Mouse (Mus musculus): Measurements from ENCODE around the gene Tut7.

Gene Tut7

DNA sequence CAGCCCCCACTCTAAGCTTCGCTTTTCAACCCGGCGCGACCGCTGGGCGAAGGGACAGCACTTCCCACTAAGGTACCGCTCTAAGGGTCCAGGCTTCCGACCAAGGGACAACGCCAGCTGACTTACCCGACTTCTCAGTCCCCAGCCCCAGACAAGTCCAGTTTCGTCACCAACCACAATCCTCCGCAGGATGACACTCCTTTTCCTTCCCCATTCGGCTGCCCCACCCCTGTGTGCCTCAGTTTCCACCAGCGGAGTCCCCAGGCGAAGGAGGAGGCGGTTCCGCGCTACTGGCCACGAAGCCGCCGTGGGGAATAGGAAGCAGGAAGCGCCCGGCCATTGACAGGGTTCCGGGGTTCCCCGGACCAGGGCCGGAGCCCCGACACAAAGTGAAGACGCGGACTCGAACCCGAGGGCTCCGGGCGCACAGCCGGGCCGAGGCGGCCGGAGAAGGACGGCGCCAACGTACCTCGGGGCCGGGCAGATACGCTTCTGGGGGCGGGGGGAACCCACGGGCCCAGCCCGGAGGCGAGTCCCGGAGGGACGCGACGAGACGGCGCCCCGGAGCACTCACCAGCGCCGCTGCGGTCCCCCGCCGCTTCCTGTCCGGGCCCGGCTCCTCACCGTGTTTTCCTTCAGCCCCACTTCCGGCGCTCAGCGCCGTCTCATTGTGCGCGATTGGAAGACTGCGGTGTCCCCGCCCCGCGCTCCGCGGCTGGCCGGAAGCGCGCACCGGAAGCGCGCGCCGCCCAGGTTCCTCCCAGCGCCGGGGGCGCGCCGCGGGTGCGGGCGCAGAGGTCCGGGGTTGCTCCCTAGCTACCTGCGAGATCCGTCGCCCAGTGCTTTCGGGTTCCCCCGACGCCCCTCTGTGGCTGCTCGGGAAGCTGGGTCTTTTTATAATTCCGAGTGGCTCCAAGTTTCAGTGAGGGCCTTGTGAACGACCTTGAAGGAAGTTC lies at the start of gene Tut7:
TSS of gene Tut7 (minus strand) at position 641 of the 956 bp plus-strand sequence.
- in situ Hi-C loops (cut with MboI, MseI) = no loop called here

DNA sequence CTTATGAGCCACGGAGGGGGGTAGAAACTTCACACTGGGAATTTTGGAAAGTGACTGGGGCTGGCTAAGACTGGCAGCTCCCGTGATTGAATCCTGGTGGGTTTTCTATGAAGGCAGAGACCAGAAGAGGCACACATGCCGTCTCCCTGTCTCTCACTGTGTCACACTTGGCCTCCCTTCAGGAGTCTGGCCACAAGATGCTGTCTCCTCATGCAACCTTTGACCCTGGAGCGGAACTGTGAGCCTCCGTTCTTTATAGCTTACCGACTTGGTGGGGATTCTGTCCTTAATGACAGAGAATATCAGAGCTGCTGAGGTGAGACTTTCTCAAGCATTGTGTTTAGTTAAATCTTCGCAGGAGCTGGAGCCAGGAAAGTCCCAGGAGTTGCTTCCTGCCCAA lies 49.5 kb upstream of the Tut7 start:
- in situ Hi-C loops (cut with MboI, MseI) = no loop called here

DNA sequence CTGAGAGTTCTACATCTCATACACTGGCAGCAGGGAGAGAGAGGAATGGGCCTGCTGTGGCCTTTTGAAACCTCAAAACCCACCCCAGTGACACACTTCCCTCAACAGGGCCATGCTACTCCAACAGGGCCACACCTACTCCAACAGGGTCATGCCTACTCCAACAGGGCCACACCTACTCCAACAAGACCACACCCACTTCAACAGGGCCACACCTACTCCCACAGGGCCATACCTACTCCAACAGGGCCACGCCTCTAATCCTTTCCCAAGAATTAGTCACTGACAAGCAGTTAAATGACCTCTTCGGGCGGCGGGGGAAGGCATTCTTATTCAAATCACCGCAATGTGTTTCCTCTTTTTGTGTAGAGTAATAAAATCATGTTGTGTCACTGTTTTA lies 47.1 kb upstream of the Tut7 start:
- in situ Hi-C loops (cut with MboI, MseI) = no loop called here

DNA sequence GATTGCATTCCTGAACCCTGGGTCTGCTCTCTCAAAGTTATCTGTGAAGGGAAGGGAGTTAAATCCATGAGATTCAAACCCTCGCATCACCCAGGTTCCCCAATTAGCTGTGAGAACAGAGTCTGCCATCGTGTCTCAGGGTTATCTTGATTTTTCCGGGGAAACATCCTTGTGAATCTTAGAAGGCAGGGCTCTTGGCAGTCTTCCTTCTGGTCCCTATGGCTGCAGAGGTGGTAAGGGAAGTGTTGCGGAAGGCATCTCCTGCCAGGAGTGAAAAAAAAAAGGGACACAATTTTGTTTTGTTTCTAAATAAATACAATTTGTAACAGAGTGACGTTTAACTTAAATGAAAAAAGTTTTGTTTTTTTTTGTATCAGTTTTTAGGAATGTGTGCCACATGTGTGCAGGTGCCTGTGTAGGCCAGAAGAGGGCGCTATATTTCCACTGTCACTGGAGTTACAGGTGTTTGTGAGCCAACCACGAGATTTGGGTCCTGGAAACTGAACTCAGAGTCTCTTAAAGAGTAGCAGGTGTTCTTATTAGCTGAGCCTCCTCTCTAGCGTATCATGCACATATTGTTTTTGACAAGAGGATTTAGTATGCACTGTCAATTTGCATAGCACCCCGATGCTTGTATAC lies 45.2 kb upstream of the Tut7 start:
- in situ Hi-C loops (cut with MboI, MseI) = no loop called here

DNA sequence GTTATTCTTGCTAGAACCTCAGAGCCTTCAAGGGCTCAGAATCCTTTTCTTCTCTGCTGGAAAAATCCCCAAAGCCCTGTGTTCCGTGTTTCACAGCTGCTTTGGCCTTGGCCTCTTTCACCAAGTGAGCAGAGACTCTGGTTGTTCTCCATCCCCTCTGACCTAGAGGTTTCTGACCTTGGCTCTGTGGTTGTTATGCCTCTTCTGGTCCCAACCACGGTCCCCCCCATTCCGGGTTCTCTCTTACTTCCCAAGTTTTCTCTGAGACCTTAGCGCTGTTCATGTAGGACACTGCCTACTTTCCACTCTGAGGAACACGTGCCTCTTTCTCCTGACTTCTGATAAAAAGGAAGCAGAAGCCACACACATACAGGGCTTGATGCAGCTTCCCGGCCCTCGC lies 44.2 kb upstream of the Tut7 start:
- in situ Hi-C loops (cut with MboI, MseI) = no loop called here

DNA sequence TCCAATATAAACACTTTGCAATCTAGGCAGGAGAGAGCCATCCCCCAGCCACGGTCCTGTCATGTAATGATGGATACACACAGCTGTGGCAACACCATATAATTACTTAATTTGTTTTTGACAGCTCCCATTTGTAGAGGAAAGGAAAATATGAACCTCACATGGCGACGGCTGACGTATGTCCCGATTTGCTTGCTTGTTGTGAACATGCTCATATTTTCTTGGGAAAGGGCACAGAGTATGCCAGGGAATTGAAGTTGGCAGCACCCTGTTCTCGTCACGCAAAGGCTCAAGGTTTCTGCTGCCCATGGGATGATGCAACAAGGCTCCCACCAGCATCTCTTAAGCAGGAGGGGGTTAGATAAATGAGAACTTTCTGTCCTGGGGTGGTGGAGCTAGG lies 36.6 kb upstream of the Tut7 start:
- in situ Hi-C loops (cut with MboI, MseI) = no loop called here

DNA sequence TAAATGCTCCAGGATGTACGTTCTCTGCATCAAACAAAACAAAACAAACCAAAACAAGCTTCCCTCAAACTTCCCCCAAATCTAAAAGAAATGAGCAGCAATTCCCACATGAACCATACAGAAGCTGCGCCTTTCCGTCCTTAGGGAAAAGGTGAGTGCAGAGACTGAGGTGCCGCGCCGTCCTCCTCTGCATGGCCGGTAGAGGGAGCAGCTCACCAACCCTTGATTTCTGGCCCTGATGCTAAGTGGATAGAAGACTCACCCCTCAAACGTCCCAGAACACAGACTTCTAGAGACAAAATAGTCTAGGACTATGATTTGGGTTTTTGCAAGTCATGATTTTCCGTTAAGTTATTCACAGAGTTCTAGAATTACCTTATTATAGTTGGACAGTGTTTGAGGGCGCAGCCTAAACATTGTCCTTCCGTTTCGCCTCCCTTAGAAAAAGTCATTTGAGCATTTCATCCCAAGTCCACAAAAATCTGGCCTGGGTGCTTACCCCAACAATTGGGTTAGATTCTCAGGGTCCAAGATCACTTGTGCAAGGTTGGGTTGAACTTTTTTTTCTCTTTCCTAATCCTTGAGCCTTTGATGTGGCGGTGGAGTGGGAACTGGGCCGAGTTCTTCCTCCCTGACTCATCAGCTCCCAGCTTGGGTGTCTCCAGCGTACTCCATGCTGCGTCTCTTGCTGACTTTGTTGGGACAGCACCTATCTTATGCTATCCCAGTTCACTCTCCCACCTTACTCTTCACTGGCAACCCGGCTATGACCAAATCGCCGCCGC lies 33.5 kb upstream of the Tut7 start:
- in situ Hi-C loops (cut with MboI, MseI) = no loop called here

DNA sequence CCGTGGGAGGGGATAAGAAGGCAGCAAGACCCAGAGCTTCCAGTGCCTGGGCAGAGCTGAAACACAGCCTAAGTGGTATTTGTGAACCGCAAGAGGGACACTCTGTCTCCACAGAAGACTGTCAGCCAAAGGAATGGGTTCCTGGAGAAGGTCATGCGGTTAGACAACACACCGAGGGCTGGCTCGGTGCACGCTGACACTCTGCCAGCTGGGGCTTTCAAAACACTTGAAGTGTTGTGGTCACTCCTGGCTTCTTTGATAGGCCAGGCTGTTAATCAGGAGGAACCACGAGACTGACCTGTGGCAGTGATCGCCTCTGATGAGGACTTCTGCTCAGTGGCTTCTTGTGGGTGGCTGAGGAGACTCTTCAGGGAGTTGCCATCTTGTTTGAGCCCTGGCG lies 30.5 kb upstream of the Tut7 start:
- in situ Hi-C loops (cut with MboI, MseI) = no loop called here

DNA sequence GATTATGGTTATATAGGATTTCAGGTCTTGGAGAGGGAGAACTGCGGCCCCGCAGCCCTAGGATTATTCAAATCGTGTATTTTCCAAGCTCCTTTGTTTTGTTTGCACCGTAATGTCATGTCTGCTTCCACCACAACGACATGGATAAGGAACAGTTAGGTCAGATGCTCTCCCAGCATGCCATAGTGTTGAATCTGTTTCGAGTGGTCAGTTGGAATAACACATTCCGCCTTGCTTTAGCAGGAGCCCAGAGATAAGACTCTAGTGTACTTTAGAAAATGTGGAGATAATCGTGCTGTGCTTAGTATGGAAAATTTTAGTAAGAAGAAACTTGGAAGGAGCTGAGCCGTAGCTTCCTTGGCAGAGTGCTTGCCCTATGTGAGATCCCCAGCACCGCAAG lies 27.4 kb upstream of the Tut7 start:
- in situ Hi-C loops (cut with MboI, MseI) = no loop called here

DNA sequence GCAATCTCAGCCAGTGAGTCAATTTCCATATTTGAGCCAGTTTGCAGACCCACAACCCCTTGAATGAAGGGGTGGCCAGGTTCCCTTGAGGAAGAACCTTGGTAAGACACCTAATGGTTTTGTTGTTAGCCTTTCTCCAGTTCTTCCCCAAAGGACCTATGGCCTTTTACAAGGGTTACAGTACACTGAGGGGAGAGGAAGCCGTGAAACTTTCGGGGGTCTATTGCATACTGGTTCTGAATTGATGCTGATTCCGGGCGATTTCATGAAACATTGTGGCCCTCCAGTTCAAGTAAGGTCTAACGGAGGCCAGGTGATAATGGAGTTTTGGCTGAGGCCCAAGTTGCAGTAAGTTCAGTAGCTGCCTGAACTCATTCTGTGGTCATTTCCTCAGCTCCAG lies 21.7 kb upstream of the Tut7 start:
- in situ Hi-C loops (cut with MboI, MseI) = loop anchor here (5.0 kb wide), 1 partner anchor 628 kb away; no protein-coding TSS in a partner anchor

DNA sequence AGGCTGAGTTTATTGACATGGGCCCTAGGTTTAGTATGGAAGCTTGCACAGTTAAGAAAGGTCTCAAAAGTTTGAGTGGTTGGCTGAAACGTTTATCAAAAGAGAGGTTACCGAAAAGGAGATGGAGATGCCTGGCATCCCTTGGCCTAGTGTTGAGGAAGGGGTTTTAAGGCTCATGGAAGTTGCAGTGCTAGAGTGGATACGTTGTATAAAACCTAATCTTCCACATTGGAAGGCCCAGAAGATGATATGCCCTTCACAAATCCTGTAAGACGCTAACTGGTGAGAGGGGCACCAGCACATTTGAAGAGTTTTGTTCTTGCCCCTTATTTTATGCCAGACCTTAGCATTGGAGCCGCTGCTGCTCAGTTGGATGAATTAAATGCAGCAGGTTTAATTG lies 21.0 kb upstream of the Tut7 start:
- in situ Hi-C loops (cut with MboI, MseI) = loop anchor here (5.0 kb wide), 1 partner anchor 628 kb away; no protein-coding TSS in a partner anchor

DNA sequence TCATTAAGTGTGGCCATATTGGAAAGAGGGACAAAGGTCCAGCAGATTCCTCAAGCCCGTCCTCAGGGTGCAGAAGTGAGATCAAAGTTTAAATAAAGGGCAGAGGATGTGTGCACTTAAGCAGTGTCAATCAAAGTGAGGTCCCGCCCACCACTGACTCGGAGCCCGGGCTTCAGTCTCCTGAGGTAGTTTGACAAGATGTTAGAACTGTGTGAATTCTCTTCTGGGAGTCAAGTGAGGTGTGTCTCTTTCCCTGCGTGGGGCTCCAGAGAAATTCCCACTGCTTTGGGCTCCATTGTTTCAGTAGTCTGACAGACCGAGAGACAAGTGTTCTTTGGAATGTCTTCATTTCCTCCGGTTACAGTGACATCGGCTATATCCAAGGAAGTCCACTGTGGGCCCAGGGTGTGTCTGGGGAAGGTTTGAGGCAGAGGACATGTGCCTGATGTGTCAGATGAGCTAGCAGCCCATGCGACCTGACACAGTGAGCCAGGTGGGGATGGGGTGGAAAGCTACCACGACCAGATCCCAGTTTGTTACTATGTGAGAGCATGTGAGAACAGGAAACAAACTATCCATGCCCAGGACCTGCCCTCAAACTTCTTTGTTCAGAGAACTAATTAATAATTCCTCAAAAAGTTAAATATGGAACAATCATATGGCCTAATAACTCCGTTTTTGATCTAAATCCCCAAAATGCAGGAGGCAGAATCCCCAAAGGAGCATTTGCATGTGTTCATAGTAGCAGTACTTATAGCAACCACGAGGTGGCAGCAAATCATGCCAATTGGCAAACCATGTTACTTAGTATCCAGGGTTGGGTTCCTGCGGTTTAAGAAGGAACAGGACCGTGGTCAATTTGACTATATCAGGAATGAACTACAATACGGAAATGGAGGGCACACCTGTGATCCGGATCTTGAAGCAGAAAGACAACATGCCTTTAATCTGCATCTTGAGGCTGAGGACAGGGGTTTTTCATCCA lies 19.6 kb upstream of the Tut7 start:
- in situ Hi-C loops (cut with MboI, MseI) = loop anchor here (5.0 kb wide), 1 partner anchor 630 kb away; no protein-coding TSS in a partner anchor

DNA sequence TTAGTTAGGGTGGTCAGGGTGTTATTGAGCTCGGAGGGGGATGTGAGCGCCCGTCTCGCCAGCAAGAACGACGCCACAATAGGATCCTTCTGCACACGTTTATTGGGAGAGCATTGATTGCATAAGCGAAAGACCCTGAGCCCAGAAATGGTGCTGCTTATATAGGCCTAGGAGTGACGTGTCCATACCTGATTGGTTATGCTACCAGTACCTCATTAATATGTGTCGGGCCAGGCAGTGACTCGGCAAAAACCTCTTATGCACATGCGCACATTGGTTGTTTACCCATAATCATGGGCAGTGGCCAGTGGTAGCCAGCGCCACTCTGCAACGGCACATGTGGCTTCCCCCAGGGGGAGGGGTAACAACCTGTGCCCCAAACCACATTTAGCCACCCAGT lies 18.8 kb upstream of the Tut7 start:
- in situ Hi-C loops (cut with MboI, MseI) = loop anchor here (5.0 kb wide), 1 partner anchor 631 kb away; no protein-coding TSS in a partner anchor

DNA sequence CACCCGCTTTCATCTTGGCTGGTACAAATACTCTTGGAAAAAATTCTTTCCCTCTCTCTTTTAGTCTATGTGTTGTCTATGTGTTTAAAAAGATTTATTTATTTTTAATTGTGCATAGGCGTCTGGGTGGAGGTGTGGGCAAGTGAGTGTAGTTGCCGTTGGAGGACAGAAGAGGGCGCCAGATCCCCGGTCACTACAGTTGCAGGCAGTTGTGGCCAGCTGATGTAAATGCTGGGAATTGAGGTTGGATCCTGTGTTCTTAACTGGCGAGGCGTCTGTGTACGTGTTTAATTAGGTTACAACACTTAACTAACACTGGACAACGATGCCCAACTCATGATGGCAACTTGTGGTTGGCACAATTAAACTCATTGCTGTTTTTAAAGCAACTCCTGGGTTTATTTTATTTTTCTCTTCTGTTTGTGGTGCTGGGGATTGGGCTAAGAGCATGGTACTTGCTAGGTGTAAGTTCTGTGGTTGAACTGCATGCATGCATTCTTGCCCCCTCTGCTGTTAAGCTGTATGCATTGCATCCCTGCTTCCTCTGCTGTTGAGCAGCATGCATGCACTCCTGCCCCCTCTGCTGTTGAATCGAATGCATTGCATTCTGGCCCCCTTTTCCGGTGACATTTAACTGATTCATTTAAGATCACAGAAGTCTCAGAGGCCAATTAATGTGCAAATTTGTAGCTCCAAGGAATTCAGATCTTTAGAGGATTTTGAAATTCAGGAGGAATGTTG lies 17.7 kb upstream of the Tut7 start:
- in situ Hi-C loops (cut with MboI, MseI) = loop anchor here (5.0 kb wide), 1 partner anchor 632 kb away; no protein-coding TSS in a partner anchor

DNA sequence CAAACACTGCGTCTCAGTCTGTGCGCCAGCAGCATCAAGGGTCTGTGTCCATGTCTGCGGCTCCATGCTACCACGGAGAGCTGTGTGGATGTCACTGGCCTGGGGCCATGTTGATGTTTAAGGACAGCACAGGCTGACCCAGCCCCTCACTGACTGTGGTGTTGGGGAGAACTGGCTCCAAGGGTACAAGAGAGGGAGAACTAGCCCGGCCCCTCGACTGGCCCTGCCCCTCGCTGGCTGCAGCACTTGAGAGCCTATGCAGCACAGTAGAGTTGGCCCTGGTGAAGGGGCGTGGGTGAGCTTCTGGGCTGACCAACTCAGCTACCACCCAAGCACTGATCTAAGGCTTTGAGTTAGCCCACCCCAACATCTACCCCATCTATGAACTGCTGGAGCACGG lies 16.4 kb upstream of the Tut7 start:
- in situ Hi-C loops (cut with MboI, MseI) = loop anchor here (10.0 kb wide), 1 partner anchor 885 kb away; no protein-coding TSS in a partner anchor

DNA sequence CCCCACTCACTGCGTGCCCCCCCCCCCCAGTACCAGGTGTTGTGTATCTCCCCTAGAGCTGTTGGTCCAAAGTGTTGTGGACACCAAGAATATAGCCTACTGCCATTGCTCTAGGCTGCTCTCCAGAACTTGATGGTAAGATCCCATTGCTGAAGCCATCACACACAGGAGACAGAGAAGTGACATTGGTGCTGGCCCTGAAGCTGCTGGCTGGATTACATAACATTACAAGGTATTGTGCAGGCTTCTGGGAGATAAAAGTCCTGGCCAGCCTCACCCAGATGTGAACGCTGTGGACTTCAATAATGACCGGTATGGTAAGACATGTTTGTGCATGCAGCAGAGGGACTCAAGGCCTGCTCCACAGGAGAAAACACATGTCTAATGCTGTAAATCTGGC lies 15.5 kb upstream of the Tut7 start:
- in situ Hi-C loops (cut with MboI, MseI) = loop anchor here (10.0 kb wide), 1 partner anchor 886 kb away; no protein-coding TSS in a partner anchor

DNA sequence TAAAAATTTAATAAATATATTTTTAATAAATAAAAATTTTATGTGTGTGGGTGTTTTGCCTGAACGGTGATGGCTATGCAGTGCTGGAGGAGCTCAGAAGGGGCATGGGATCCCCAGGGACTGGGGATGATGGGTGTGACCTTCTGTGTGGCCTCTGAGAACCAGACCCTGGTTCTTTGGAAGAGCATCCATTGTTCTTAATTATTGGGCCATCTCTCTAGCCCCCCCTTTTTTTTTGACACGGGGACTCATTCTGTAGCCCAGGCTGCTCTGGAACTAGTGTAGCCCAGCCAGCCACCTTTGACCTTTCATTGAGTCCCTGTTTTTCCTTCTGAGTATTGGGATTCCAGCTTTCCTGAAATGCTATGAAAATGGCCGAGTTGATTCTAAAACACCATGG lies 13.9 kb upstream of the Tut7 start:
- in situ Hi-C loops (cut with MboI, MseI) = loop anchor here (10.0 kb wide), 1 partner anchor 888 kb away; no protein-coding TSS in a partner anchor

DNA sequence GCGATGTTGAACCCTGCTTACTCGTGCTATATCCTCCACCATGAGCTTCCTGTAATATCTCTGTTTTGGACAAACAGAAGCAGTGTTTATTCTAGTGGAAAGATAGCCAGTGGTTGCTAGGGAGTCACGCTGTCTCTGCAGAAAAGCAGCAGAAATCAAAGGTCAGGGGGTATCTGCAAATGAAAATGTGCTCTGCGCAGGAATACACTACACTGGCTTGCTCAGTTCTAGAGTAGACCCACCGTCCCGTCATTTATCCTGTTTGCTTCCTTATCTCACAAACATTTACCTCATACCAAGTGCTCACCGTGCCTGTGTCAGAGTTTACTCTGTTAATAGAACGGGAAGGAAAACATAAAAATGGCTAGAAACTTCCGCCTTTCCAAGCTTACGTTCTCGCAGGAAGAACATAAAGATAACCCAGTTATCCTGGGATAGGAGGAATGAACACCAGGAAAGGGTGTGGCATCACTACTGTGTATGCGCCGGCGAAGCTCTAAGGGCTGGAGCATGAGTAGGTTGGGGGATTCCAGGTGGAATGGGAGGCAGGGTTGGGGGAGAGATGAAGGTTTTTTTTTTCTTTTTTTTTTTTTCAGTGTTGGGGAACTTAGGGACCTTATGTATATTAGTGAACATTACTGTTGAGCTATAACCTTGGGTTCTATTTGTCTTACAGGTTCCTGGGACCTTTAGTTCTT lies 13.3 kb upstream of the Tut7 start:
- in situ Hi-C loops (cut with MboI, MseI) = loop anchor here (10.0 kb wide), 1 partner anchor 889 kb away; no protein-coding TSS in a partner anchor

All from T-helper 1 cell (primary cell).